Mouse (Mus musculus) brain, embryonic 14.5 days (tissue): ENCODE results near the gene Ftl1.

Experiments
- CTCF ChIP-seq: fragments of 200-500 bp; IDR thresholded peaks from 2 replicates; pipeline ENCODE4 v1.5.1; 2012; ENCODE audit warnings: inconsistent platforms, mild to moderate bottlenecking, moderate library complexity, borderline replicate concordance; ENCODE audit not compliant: insufficient read depth, insufficient read length; ENCODE audit errors: extremely low read depth
- POLR2A ChIP-seq: fragments of 200-500 bp; IDR thresholded peaks from 2 replicates; pipeline ENCODE4 v1.6.1; 2012; ENCODE audit warnings: mild to moderate bottlenecking, inconsistent platforms, borderline replicate concordance; ENCODE audit not compliant: poor library complexity, insufficient read depth, insufficient read length, severe bottlenecking; ENCODE audit errors: extremely low read depth

DNA sequence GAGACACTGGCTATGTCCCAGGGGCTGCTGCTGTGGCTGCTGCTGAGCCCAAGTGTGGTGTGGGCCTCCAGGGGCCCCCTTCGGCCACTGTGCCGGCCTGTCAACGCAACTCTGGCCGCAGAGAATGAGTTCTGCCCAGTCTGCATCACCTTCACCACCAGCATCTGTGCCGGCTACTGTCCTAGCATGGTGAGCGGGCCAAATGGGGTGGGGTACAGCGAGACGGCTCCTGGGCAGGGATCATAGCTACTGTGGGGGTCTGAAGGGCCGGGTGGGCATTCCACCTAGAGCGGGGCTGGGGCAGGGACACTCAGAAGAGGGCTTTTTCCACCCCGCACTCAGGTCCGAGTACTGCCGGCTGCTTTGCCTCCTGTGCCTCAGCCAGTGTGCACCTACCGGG, 38.5 kb downstream of the Ftl1 start:
- TF ChIP-seq POLR2A (no peak), CTCF (no peak)
